Mouse (Mus musculus) forebrain, embryonic 10.5 days (tissue): ENCODE data around the gene Casp3. TPM values are rescaled to one million over a fixed set of nuclear protein-coding genes. Genes with fewer than 3 reads are reported as not detected.

Experiments used
- DNase-seq: peaks from one replicate; pipeline ENCODE4 v3.0.0-alpha.2; 2017; ENCODE audit warnings: low spot score; ENCODE audit errors: extremely low spot score
- H3K27ac ChIP-seq: fragments of 300-500 bp; sonication (generic); 2 replicates; pipeline ENCODE4 v1.5.1; 2016; ENCODE audit warnings: mild to moderate bottlenecking
- H3K27me3 ChIP-seq: fragments of 300-500 bp; sonication (generic); 2 replicates; pipeline ENCODE4 v1.6.1; 2016; ENCODE audit warnings: mild to moderate bottlenecking; ENCODE audit not compliant: poor library complexity, severe bottlenecking
- H3K36me3 ChIP-seq: fragments of 300-500 bp; sonication (generic); replicated peaks from 2 replicates; pipeline ENCODE4 v1.6.1; 2016; ENCODE audit warnings: mild to moderate bottlenecking, moderate library complexity
- H3K4me1 ChIP-seq: fragments of 300-500 bp; sonication (generic); 2 replicates; pipeline ENCODE4 v1.6.1; 2016
- H3K4me3 ChIP-seq: fragments of 300-500 bp; sonication (generic); 2 replicates; pipeline ENCODE4 v1.5.1; 2016; ENCODE audit warnings: mild to moderate bottlenecking, moderate library complexity
- H3K9me3 ChIP-seq: fragments of 300-500 bp; sonication (generic); 2 replicates; pipeline ENCODE4 v1.6.1; 2016; ENCODE audit warnings: mild to moderate bottlenecking, moderate library complexity
- WGBS: fragments of 180-500 bp; shearing (Covaris S2); methylation state at CpG from one replicate; pipeline ENCODE4 v1.1.7; 2016; 5-methylcytosine and 5-hydroxymethylcytosine counted together
- polyA plus RNA-seq: library from polyadenylated mRNA; unstranded; fragments of >200 nt; fragmentation: Nextera tagmentation; extraction: Ambion mirVana; gene quantifications from 2 replicates; pipeline ENCODE4 v1.2.1, GENCODE M21; 2016

The Casp3 gene
- polyA plus RNA-seq, 1 experiment from 2014 or later, result 139 TPM

- Histone ChIP-seq H3K4me3 (peak overlapping the region; percentile 72; the same call in 1 of the 2 replicates), H3K27ac (no peak overlapping the region; the same call in 1 of the 2 replicates), H3K27me3 (no peaks in the 10 kb centered on the region), H3K9me3 (no peaks in the 10 kb centered on the region), H3K36me3 (0 out of 2 replicates have a peak, but pooled peaks cover 3% of the 10 kb centered on the region), H3K4me1 (peaks cover 46% of the 10 kb centered on the region)
- WGBS, result 87% methylated on average over 8 of the region's 8 CpGs
- DNase-seq, result no peak
Measured at GRCm38 (mm10) chr8:46615936-46616335, 1.2 kb upstream of the Casp3 start.

- peak overlapping the region; percentile 72 for H3K4me3 ChIP-seq
- under 1% methylated on average over 38 of the region's 38 CpGs for WGBS
- H3K27me3 ChIP-seq, result no peaks in the 10 kb centered on the region
- peaks cover 5% of the 10 kb centered on the region for H3K36me3 ChIP-seq
- no peaks in the 10 kb centered on the region for H3K9me3 ChIP-seq
- peak overlapping the region; percentile 95 for H3K27ac ChIP-seq
- H3K4me1 ChIP-seq, result peaks cover 50% of the 10 kb centered on the region
- no peak for DNase-seq
Measured at GRCm38 (mm10) chr8:46617690-46618620, 864 bp downstream of the Casp3 start.

GRCm38 (mm10) chr8:46618639-46619320 is 1.7 kb downstream of the Casp3 start:
- no peaks in the 10 kb centered on the region for H3K9me3 ChIP-seq
- DNase-seq, result no peak
- peak overlapping the region; percentile 72 for H3K4me3 ChIP-seq
- H3K27me3 ChIP-seq, result no peaks in the 10 kb centered on the region
- H3K36me3 ChIP-seq, result peaks cover 8% of the 10 kb centered on the region
- 3% methylated on average over 10 of the region's 10 CpGs for WGBS
- peak overlapping the region; percentile 95 for H3K27ac ChIP-seq
- H3K4me1 ChIP-seq, result peaks cover 44% of the 10 kb centered on the region

- DNase-seq, result no peak
Measured at GRCm38 (mm10) chr8:46622446-46623270, 5.6 kb downstream of the Casp3 start.

GRCm38 (mm10) chr8:46625166-46625565 is 8.1 kb downstream of the Casp3 start:
- no peaks in the 10 kb centered on the region for H3K9me3 ChIP-seq
- 94% methylated on average over 1 of the region's 1 CpGs for WGBS
- H3K27me3 ChIP-seq, result no peaks in the 10 kb centered on the region
- peaks cover 7% of the 10 kb centered on the region; the same call in 1 of the 2 replicates for H3K4me1 ChIP-seq
- H3K27ac ChIP-seq, result no peak overlapping the region
- no peak overlapping the region for H3K4me3 ChIP-seq
- peaks cover 30% of the 10 kb centered on the region for H3K36me3 ChIP-seq
- DNase-seq, result no peak

More at GRCm38 (mm10) chr8:46622446-46623270, 5.6 kb downstream of the Casp3 start:
- Histone ChIP-seq H3K27me3 (no peaks in the 10 kb centered on the region), H3K36me3 (peaks cover 14% of the 10 kb centered on the region), H3K9me3 (no peaks in the 10 kb centered on the region), H3K4me3 (no peak overlapping the region), H3K27ac (no peak overlapping the region), H3K4me1 (peaks cover 30% of the 10 kb centered on the region)
- 90% methylated on average over 9 of the region's 9 CpGs for WGBS

- no peaks in the 10 kb centered on the region for H3K27me3 ChIP-seq
- H3K36me3 ChIP-seq, result peaks cover 44% of the 10 kb centered on the region
- H3K4me3 ChIP-seq, result no peak overlapping the region
- no peaks in the 10 kb centered on the region for H3K9me3 ChIP-seq
- no peak overlapping the region for H3K27ac ChIP-seq
- H3K4me1 ChIP-seq, result peaks cover 7% of the 10 kb centered on the region; the same call in 1 of the 2 replicates
- WGBS, result 96% methylated on average over 5 of the region's 5 CpGs
- DNase-seq, result no peak
Measured at GRCm38 (mm10) chr8:46626642-46627041, 9.6 kb downstream of the Casp3 start.

- no peaks in the 10 kb centered on the region for H3K27me3 ChIP-seq
- no peak overlapping the region for H3K4me3 ChIP-seq
- H3K9me3 ChIP-seq, result no peaks in the 10 kb centered on the region
- no peak overlapping the region for H3K27ac ChIP-seq
- WGBS, result 81% methylated on average over 7 of the region's 7 CpGs
- no peak for DNase-seq
- H3K4me1 ChIP-seq, result 0 out of 2 replicates have a peak, but pooled peaks cover 3% of the 10 kb centered on the region
- H3K36me3 ChIP-seq, result peaks cover 50% of the 10 kb centered on the region
Measured at GRCm38 (mm10) chr8:46627881-46628280, 10.8 kb downstream of the Casp3 start.

GRCm38 (mm10) chr8:46628645-46629044 is 11.6 kb downstream of the Casp3 start:
- Histone ChIP-seq H3K27me3 (no peaks in the 10 kb centered on the region), H3K36me3 (peaks cover 57% of the 10 kb centered on the region)
- no peak for DNase-seq

GRCm38 (mm10) chr8:46630422-46630821 is 13.3 kb downstream of the Casp3 start:
- H3K27me3 ChIP-seq, result no peaks in the 10 kb centered on the region
- H3K36me3 ChIP-seq, result peaks cover 70% of the 10 kb centered on the region
- H3K4me1 ChIP-seq, result no peaks in the 10 kb centered on the region
- no peak overlapping the region for H3K27ac ChIP-seq
- no peak overlapping the region for H3K4me3 ChIP-seq
- 99% methylated on average over 3 of the region's 3 CpGs for WGBS
- no peak for DNase-seq
- no peaks in the 10 kb centered on the region for H3K9me3 ChIP-seq

More at GRCm38 (mm10) chr8:46628645-46629044, 11.6 kb downstream of the Casp3 start:
- H3K27ac ChIP-seq, result no peak overlapping the region
- no peak overlapping the region for H3K4me3 ChIP-seq
- no peaks in the 10 kb centered on the region for H3K9me3 ChIP-seq
- H3K4me1 ChIP-seq, result 0 out of 2 replicates have a peak, but pooled peaks cover 3% of the 10 kb centered on the region
- WGBS, result 88% methylated on average over 1 of the region's 1 CpGs

GRCm38 (mm10) chr8:46630932-46631331 is 13.8 kb downstream of the Casp3 start:
- Histone ChIP-seq H3K27ac (no peak overlapping the region), H3K27me3 (no peaks in the 10 kb centered on the region), H3K4me1 (no peaks in the 10 kb centered on the region), H3K36me3 (peaks cover 76% of the 10 kb centered on the region), H3K9me3 (no peaks in the 10 kb centered on the region), H3K4me3 (no peak overlapping the region)
- DNase-seq, result no peak
- WGBS, result 96% methylated on average over 4 of the region's 4 CpGs

- peaks cover 73% of the 10 kb centered on the region for H3K36me3 ChIP-seq
- no peaks in the 10 kb centered on the region for H3K27me3 ChIP-seq
- no peak overlapping the region for H3K4me3 ChIP-seq
- no peaks in the 10 kb centered on the region for H3K4me1 ChIP-seq
- DNase-seq, result no peak
- no peak overlapping the region for H3K27ac ChIP-seq
- H3K9me3 ChIP-seq, result 0 out of 2 replicates have a peak, but pooled peaks cover 3% of the 10 kb centered on the region
- 79% methylated on average over 6 of the region's 6 CpGs for WGBS
Measured at GRCm38 (mm10) chr8:46639010-46639571, 22.0 kb downstream of the Casp3 start.

- Histone ChIP-seq H3K9me3 (0 out of 2 replicates have a peak, but pooled peaks cover 3% of the 10 kb centered on the region), H3K4me1 (no peaks in the 10 kb centered on the region), H3K27ac (no peak overlapping the region), H3K27me3 (no peaks in the 10 kb centered on the region), H3K36me3 (peaks cover 65% of the 10 kb centered on the region), H3K4me3 (no peak overlapping the region)
- 90% methylated on average over 5 of the region's 5 CpGs for WGBS
- DNase-seq, result no peak
Measured at GRCm38 (mm10) chr8:46639852-46640251, 22.8 kb downstream of the Casp3 start.
